Mouse (Mus musculus): Measurements from ENCODE around the gene Gm13090.

GRCm38 (mm10) chr4:151097104-151097438 is 7.7 kb downstream of the Gm13090 start:
- TF ChIP-seq CTCF (IDR thresholded peaks at IDR 0.05; ENCODE audit: low read depth, low read length) (no peak), POLR2A (IDR thresholded peaks at IDR 0.05; ENCODE audit: borderline replicate concordance, low read depth, low read length) (no peak)

Data from bone marrow macrophage, adult 2 months (primary cell).